1 mouse cellular context compared by ENCODE assay signal in genomic region chr16:50529511-50530416, GRCm38 (mm10).
TF ChIP-seq lines count a peak whose summit lies in the region.

No protein-coding gene starts in this region.

TF ChIP-seq in MEL, 35 proteins besides CTCF, POLR2A, EP300 and RAD21 (continued from another document):
- TF ChIP-seq USF1 (IDR thresholded peaks at IDR 0.05; ENCODE audit: low read depth, low read length) = no peak
- no peak for TF ChIP-seq ELF1 (IDR thresholded peaks at IDR 0.05; ENCODE audit: low read depth, low read length)
- no peak for TF ChIP-seq RCOR1 (IDR thresholded peaks at IDR 0.05; ENCODE audit: low read depth, low read length)
- no peak for TF ChIP-seq ETS1 (IDR thresholded peaks at IDR 0.05; ENCODE audit: low read depth, low read length)
- TF ChIP-seq ZKSCAN1 (IDR thresholded peaks at IDR 0.05; ENCODE audit: low read depth, low read length) = no peak
- TF ChIP-seq UBTF (IDR thresholded peaks at IDR 0.05; ENCODE audit: borderline replicate concordance, insufficient read depth, low read depth, low read length) = no peak
- TF ChIP-seq KAT2A (conservative IDR thresholded peaks at IDR 0.05; ENCODE audit: low read depth, low read length) = no peak
- TF ChIP-seq MAX (IDR thresholded peaks at IDR 0.05; ENCODE audit: low read length) = no peak
- TF ChIP-seq E2F4 (IDR thresholded peaks at IDR 0.05; ENCODE audit: borderline replicate concordance, low read depth, low read length) = no peak
- TF ChIP-seq JUND (IDR thresholded peaks at IDR 0.05; ENCODE audit: low read depth, low read length) = no peak
- TF ChIP-seq HCFC1 (IDR thresholded peaks at IDR 0.05; ENCODE audit: low read depth, low read length) = no peak
